Mouse (Mus musculus) neural tube, embryonic 14.5 days (tissue): ENCODE results near the gene 4930562C15Rik. TPM values are rescaled to one million over a fixed set of nuclear protein-coding genes. Genes with fewer than 3 reads are reported as not detected.

Experiments used
- ATAC-seq: fragments of 200-750 bp; cut with Nextera tagmentation; 2 replicates; pipeline ENCODE4 v1.8.0; 2017; ENCODE audit warnings: low read depth, mild to moderate bottlenecking, moderate TSS enrichment, moderate library complexity
- H3K27ac ChIP-seq: fragments of 300-500 bp; sonication (generic); 2 replicates; pipeline ENCODE4 v1.5.1; 2014; ENCODE audit warnings: low read depth, mild to moderate bottlenecking, control low read depth, low read length, moderate library complexity, mixed read lengths
- H3K27me3 ChIP-seq: fragments of 300-500 bp; sonication (generic); 2 replicates; pipeline ENCODE4 v1.6.1; 2014; ENCODE audit warnings: low read length; ENCODE audit not compliant: control insufficient read depth, insufficient read depth
- H3K36me3 ChIP-seq: fragments of 300-500 bp; sonication (generic); 2 replicates; pipeline ENCODE4 v1.6.1; 2014; ENCODE audit warnings: low read length, mixed read lengths; ENCODE audit not compliant: control insufficient read depth, insufficient read depth
- H3K4me1 ChIP-seq: fragments of 300-500 bp; sonication (generic); 2 replicates; pipeline ENCODE4 v1.6.1; 2014; ENCODE audit warnings: low read length; ENCODE audit not compliant: control insufficient read depth, insufficient read depth
- H3K4me2 ChIP-seq: fragments of 300-500 bp; sonication (generic); 2 replicates; pipeline ENCODE4 v1.6.1; 2014; ENCODE audit warnings: mild to moderate bottlenecking, low read depth, low read length, control low read depth
- H3K4me3 ChIP-seq: fragments of 300-500 bp; sonication (generic); 2 replicates; pipeline ENCODE4 v1.5.1; 2014; ENCODE audit warnings: low read depth, low read length, control low read depth, mixed read lengths
- H3K9ac ChIP-seq: fragments of 300-500 bp; sonication (generic); replicated peaks from 2 replicates; pipeline ENCODE4 v1.6.1; 2014; ENCODE audit warnings: low read depth, mild to moderate bottlenecking, control low read depth, low read length, mixed read lengths
- H3K9me3 ChIP-seq: fragments of 300-500 bp; sonication (generic); 2 replicates; pipeline ENCODE4 v1.6.1; 2016; ENCODE audit warnings: low read length; ENCODE audit not compliant: control insufficient read depth
- WGBS: fragments of 180-500 bp; shearing (Covaris S2); extraction: QIAGEN DNeasy Blood & Tissue Kit; methylation state at CpG from one replicate; pipeline ENCODE4 v1.1.7; 2014; 5-methylcytosine and 5-hydroxymethylcytosine counted together
- polyA plus RNA-seq: library from polyadenylated mRNA; unstranded; fragments of >200 nt; fragmentation: Nextera tagmentation; extraction: Ambion mirVana; gene quantifications from 2 replicates; pipeline ENCODE4 v1.2.1, GENCODE M21; 2014

4930562C15Rik gene
- polyA plus RNA-seq, 1 experiment from 2014 or later: 0.86 TPM

GRCm38 (mm10) chr16:4827639-4828038 is 7.6 kb upstream of the 4930562C15Rik start:
- WGBS: 96% methylated on average over 5 of the region's 5 CpGs
- no peak overlapping the region for H3K9ac ChIP-seq
- H3K27me3 ChIP-seq: no peaks in the 10 kb centered on the region
- H3K4me1 ChIP-seq: no peaks in the 10 kb centered on the region
- no peak overlapping the region for H3K27ac ChIP-seq
- no peak overlapping the region for H3K4me3 ChIP-seq
- no peaks in the 10 kb centered on the region for H3K36me3 ChIP-seq
- no peak for ATAC-seq
- H3K4me2 ChIP-seq: no peak overlapping the region
- H3K9me3 ChIP-seq: no peaks in the 10 kb centered on the region

- Histone ChIP-seq H3K9ac (no peak overlapping the region), H3K27me3 (no peaks in the 10 kb centered on the region), H3K4me1 (no peaks in the 10 kb centered on the region), H3K9me3 (no peaks in the 10 kb centered on the region), H3K4me3 (no peak overlapping the region), H3K36me3 (no peaks in the 10 kb centered on the region), H3K27ac (no peak overlapping the region), H3K4me2 (no peak overlapping the region)
- 85% methylated on average over 6 of the region's 6 CpGs for WGBS
- ATAC-seq: no peak
Observed at GRCm38 (mm10) chr16:4829271-4829900, 5.8 kb upstream of the 4930562C15Rik start.

DNA sequence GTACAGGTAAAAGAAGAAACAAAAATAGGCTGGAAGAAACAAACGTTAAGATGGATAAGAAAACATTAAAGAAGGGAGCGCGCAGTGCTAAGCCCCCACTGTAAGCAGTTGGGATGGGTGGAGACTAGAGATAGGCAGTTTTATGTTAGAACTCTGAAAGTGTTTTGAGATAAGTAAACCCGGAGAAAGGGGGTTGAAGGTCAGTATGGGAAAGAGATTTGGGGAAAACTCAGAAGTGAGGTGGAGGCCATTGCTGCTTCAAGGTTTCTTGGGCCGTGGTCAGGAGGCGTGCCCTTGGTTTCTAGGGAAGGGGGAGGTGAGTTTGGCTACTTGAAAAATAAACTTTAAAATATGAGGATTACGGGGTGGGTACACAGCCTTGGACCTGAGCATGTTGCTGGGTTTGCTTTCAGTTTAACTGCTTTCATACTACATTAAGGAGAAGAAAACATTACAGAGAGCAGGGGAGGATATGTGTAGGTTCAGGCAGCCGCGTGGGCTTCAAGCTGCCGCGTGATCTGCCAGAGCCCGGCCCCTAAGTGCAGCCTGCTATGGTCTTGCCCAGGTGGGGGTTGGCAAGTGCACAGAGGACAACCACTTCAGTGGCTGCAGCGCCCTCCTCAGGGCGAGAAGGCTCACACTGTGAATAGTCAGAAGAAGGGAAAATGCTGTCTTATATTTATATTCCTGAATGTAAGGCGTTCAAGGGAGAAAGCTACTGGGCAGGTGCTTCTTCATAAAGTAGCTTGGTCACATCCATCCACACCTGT is 3.4 kb upstream of the 4930562C15Rik start:
- WGBS: 74% methylated on average over 15 of the region's 15 CpGs
- no peak for ATAC-seq

GRCm38 (mm10) chr16:4833858-4834257 is 1.4 kb upstream of the 4930562C15Rik start:
- H3K4me1 ChIP-seq: no peaks in the 10 kb centered on the region
- no peak overlapping the region for H3K27ac ChIP-seq
- H3K4me2 ChIP-seq: no peak overlapping the region
- 87% methylated on average over 2 of the region's 2 CpGs for WGBS
- no peak for ATAC-seq
- H3K27me3 ChIP-seq: no peaks in the 10 kb centered on the region
- no peak overlapping the region for H3K9ac ChIP-seq
- H3K4me3 ChIP-seq: no peak overlapping the region
- no peaks in the 10 kb centered on the region for H3K36me3 ChIP-seq
- H3K9me3 ChIP-seq: no peaks in the 10 kb centered on the region

More for the DNA sequence above, 3.4 kb upstream of the 4930562C15Rik start:
- Histone ChIP-seq H3K36me3 (no peaks in the 10 kb centered on the region), H3K4me2 (no peak overlapping the region), H3K4me1 (no peaks in the 10 kb centered on the region), H3K4me3 (no peak overlapping the region), H3K9ac (no peak overlapping the region), H3K27ac (no peak overlapping the region), H3K27me3 (no peaks in the 10 kb centered on the region), H3K9me3 (no peaks in the 10 kb centered on the region)

GRCm38 (mm10) chr16:4837631-4838030 is 2.4 kb downstream of the 4930562C15Rik start:
- ATAC-seq: no peak
- WGBS: 84% methylated on average over 3 of the region's 3 CpGs
- no peaks in the 10 kb centered on the region for H3K9me3 ChIP-seq
- H3K27me3 ChIP-seq: no peaks in the 10 kb centered on the region
- no peak overlapping the region for H3K27ac ChIP-seq
- H3K4me3 ChIP-seq: no peak overlapping the region
- H3K9ac ChIP-seq: no peak overlapping the region
- no peak overlapping the region for H3K4me2 ChIP-seq
- H3K36me3 ChIP-seq: no peaks in the 10 kb centered on the region
- no peaks in the 10 kb centered on the region for H3K4me1 ChIP-seq

DNA sequence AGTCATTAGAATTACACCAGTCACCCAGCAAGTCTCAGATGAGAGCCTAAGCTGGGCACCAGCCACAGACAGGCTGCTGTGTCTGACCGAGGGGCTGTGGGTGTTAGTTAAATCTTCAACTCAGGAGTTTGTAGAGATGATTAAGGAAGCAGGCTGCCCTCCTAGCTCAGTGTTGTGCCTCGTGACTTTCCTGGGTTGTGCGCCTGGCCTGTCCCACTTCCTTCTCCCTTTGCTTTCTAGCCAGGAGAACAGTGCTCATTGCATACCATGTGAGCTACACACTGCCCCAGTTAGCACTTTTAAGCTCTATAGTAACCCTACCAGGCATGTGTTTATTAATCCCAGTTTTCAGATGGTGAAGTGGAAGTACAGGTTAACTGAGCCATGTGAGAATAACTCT is 4.3 kb downstream of the 4930562C15Rik start:
- no peak overlapping the region for H3K9ac ChIP-seq
- no peak for ATAC-seq
- H3K27me3 ChIP-seq: no peaks in the 10 kb centered on the region
- no peak overlapping the region for H3K4me2 ChIP-seq
- H3K4me3 ChIP-seq: no peak overlapping the region
- no peaks in the 10 kb centered on the region for H3K9me3 ChIP-seq
- H3K27ac ChIP-seq: no peak overlapping the region
- 78% methylated on average over 3 of the region's 3 CpGs for WGBS
- no peaks in the 10 kb centered on the region for H3K4me1 ChIP-seq
- no peaks in the 10 kb centered on the region for H3K36me3 ChIP-seq

GRCm38 (mm10) chr16:4840231-4840630 is 5.0 kb downstream of the 4930562C15Rik start:
- ATAC-seq: no peak
- WGBS: 79% methylated on average over 8 of the region's 8 CpGs
- H3K9ac ChIP-seq: no peak overlapping the region

DNA sequence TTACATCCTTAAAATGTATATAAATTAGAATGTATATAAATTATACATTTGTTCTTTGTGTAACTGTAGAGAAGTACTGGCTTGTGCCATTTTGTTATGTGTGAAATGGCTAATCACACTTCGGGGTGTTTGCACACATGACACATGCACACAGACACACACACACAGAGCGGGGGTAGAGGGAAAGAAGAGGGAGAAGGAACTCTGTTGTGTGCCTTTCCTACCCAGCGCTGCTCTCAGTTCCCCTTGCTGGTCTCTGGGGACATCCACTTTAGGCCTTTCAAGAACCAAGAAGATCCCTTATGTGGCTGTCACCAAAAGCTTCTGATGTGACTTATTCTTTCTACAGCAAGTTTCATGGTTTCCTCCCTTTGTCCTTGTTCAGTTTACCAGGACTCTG is 11.8 kb downstream of the 4930562C15Rik start:
- Histone ChIP-seq H3K9ac (no peak overlapping the region), H3K27me3 (no peaks in the 10 kb centered on the region), H3K36me3 (no peaks in the 10 kb centered on the region), H3K27ac (no peak overlapping the region), H3K4me3 (no peak overlapping the region), H3K4me2 (no peak overlapping the region), H3K9me3 (no peaks in the 10 kb centered on the region), H3K4me1 (no peaks in the 10 kb centered on the region)
- no peak for ATAC-seq
- WGBS: 86% methylated on average over 3 of the region's 3 CpGs

More at GRCm38 (mm10) chr16:4840231-4840630, 5.0 kb downstream of the 4930562C15Rik start:
- no peaks in the 10 kb centered on the region for H3K27me3 ChIP-seq
- no peaks in the 10 kb centered on the region for H3K9me3 ChIP-seq
- no peak overlapping the region for H3K4me3 ChIP-seq
- no peak overlapping the region for H3K4me2 ChIP-seq
- no peak overlapping the region for H3K27ac ChIP-seq
- H3K4me1 ChIP-seq: no peaks in the 10 kb centered on the region
- no peaks in the 10 kb centered on the region for H3K36me3 ChIP-seq

- H3K9ac ChIP-seq: no peak overlapping the region
- no peak overlapping the region for H3K4me3 ChIP-seq
- H3K4me2 ChIP-seq: no peak overlapping the region
- H3K36me3 ChIP-seq: no peaks in the 10 kb centered on the region
- no peaks in the 10 kb centered on the region for H3K9me3 ChIP-seq
- H3K4me1 ChIP-seq: no peaks in the 10 kb centered on the region
- ATAC-seq: no peak
- 79% methylated on average over 2 of the region's 2 CpGs for WGBS
- H3K27me3 ChIP-seq: no peaks in the 10 kb centered on the region
- H3K27ac ChIP-seq: no peak overlapping the region
Observed at GRCm38 (mm10) chr16:4848090-4848489, 12.9 kb downstream of the 4930562C15Rik start.
